Comparison of ENCODE assay signal across 12 mouse cellular contexts in the genomic region with DNA sequence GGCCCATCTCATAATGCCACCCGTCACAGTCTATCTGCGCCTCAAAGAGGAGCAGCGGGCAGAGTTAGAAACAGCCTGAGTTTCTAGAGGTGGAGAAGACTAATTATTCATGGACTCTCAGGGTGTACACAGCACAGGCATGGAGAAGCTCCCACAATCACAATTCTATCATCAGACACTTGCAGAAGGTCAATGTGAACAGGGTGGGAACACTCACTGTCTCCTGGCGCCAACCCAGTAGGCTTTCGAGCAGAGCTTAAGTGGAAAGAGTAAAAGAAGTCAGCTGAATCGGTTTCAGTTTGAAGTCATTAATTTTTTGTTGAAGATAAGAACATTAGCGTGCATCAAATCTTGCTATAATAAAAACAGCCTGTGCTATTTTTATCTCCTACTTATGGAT. TPM values are rescaled to one million over a fixed set of nuclear protein-coding genes. Genes with fewer than 3 reads are reported as not detected.
A peak's percentile ranks its signal among the peaks of the same experiment; 100 is the strongest.
DNase-seq lines count a peak whose midpoint lies in the region; ATAC-seq lines count a peak whose summit lies in the region.
"Had no signal": no experiment of that assay in that cellular context is flagged by ENCODE, and none has a peak within 500 bp of the region (broad histone marks: within the 10 kb centered on the region; RNA-seq: fewer than 3 reads in every experiment).

No protein-coding gene starts in this region.

- H3K9me3 ChIP-seq in intestine, embryonic 15.5 days = no peaks in the 10 kb centered on the region
- H3K9me3 ChIP-seq in intestine, embryonic 16.5 days (ENCODE audit: control insufficient read depth, low read length) = no peaks in the 10 kb centered on the region
- no peaks in the 10 kb centered on the region for H3K9me3 ChIP-seq in heart, embryonic 16.5 days (replicated peaks; ENCODE audit: control insufficient read depth, low read length)

- no peaks in the 10 kb centered on the region for H3K27me3 ChIP-seq in intestine, embryonic 15.5 days (replicated peaks)
- no peaks in the 10 kb centered on the region for H3K27me3 ChIP-seq in intestine, embryonic 16.5 days (replicated peaks; ENCODE audit: control insufficient read depth, insufficient read depth, low read length)
- no peaks in the 10 kb centered on the region for H3K27me3 ChIP-seq in heart, embryonic 16.5 days (ENCODE audit: control insufficient read depth, insufficient read depth, low read length)

- H3K4me2 ChIP-seq in intestine, embryonic 15.5 days (replicated peaks) = no peak overlapping the region
- no peak overlapping the region for H3K4me2 ChIP-seq in intestine, embryonic 16.5 days (ENCODE audit: low read depth, low read length)
- peak overlapping the region; percentile 43 for H3K4me2 ChIP-seq in heart, embryonic 16.5 days (ENCODE audit: low read depth, low read length)

- no peaks in the 10 kb centered on the region for H3K36me3 ChIP-seq in intestine, embryonic 15.5 days
- H3K36me3 ChIP-seq in intestine, embryonic 16.5 days (ENCODE audit: control insufficient read depth, insufficient read depth, low read length) = no peaks in the 10 kb centered on the region
- H3K36me3 ChIP-seq in heart, embryonic 16.5 days (ENCODE audit: control insufficient read depth, insufficient read depth) = no peaks in the 10 kb centered on the region

- no peak overlapping the region for H3K4me3 ChIP-seq in intestine, embryonic 15.5 days (replicated peaks)
- no peak overlapping the region for H3K4me3 ChIP-seq in intestine, embryonic 16.5 days (ENCODE audit: low read length)
- H3K4me3 ChIP-seq in heart, embryonic 16.5 days (ENCODE audit: low read length) = no peak overlapping the region

- 71% methylated on average over 7 of the region's 7 CpGs for WGBS in intestine, embryonic 15.5 days
- WGBS in intestine, embryonic 16.5 days = 68% methylated on average over 7 of the region's 7 CpGs
- 52% methylated on average over 7 of the region's 7 CpGs for WGBS in heart, embryonic 16.5 days

- 0 out of 2 replicates have a peak overlapping the region, but pooled peaks have one; percentile 32 for H3K27ac ChIP-seq in intestine, embryonic 15.5 days
- no peak overlapping the region for H3K27ac ChIP-seq in intestine, embryonic 16.5 days (ENCODE audit: low read length)
- peak overlapping the region; percentile 79 for H3K27ac ChIP-seq in heart, embryonic 16.5 days (ENCODE audit: low read length)

- intact Hi-C loops in left cerebral cortex, postnatal 36 days (cut with DNase I) = loop anchor here (5.0 kb wide), 1 partner anchor 34 kb away; no protein-coding TSS in a partner anchor

- H3K9ac ChIP-seq in intestine, embryonic 15.5 days = no peak overlapping the region
- H3K9ac ChIP-seq in intestine, embryonic 16.5 days (ENCODE audit: low read depth, low read length) = no peak overlapping the region
- H3K9ac ChIP-seq in heart, embryonic 16.5 days (ENCODE audit: low read length) = no peak overlapping the region; the same call in 1 of the 2 replicates

- DNase-seq in adrenal gland, postnatal 36 days = peak; percentile 40
- peak; percentile 61 for DNase-seq in lung, postnatal 14 days
- DNase-seq in cerebellum, postnatal 14 days = no peak
- DNase-seq in left cerebral cortex, postnatal 36 days (ENCODE audit: low spot score in 2 of 2) = no peak
- DNase-seq: right cerebral cortex, postnatal 14 days; thymus, postnatal 4 days had no signal

- ATAC-seq in intestine, embryonic 15.5 days = no peak
- no peak for ATAC-seq in intestine, embryonic 16.5 days
- no peak for ATAC-seq in heart, embryonic 16.5 days (replicated peaks; ENCODE audit: extremely low read depth, insufficient read depth, low FRiP score)
- ATAC-seq in megakaryocyte-erythroid progenitor cell, adult 5-6 weeks (replicated peaks; ENCODE audit: low FRiP score, low TSS enrichment, poor library complexity, severe bottlenecking) = no peak

- peaks cover 15% of the 10 kb centered on the region for H3K4me1 ChIP-seq in intestine, embryonic 15.5 days (replicated peaks)
- H3K4me1 ChIP-seq in intestine, embryonic 16.5 days (ENCODE audit: control insufficient read depth, insufficient read depth, low read length) = peaks cover 21% of the 10 kb centered on the region
- H3K4me1 ChIP-seq in heart, embryonic 16.5 days (ENCODE audit: control insufficient read depth, insufficient read depth, low read length) = peaks cover 28% of the 10 kb centered on the region

RNA-seq across cellular contexts. Expression of gene Gm49361, which starts 37.3 kb away (rescaled TPM):
- polyA plus RNA-seq in intestine, embryonic 15.5 days (2015; fragmentation: Nextera tagmentation; extraction: Ambion mirVana) = 0.05 TPM in 1 of 2 replicates, not detected in the other
- not detected in 2 replicates for polyA plus RNA-seq in intestine, embryonic 16.5 days (2015; fragmentation: Nextera tagmentation; extraction: Ambion mirVana)
- total RNA-seq in adrenal gland, postnatal 36 days (2021) = 1 to 10 TPM; 1.9 to 2.2 TPM
- not detected in 2 replicates for polyA plus RNA-seq in heart, embryonic 16.5 days (2015; fragmentation: Nextera tagmentation; extraction: Ambion mirVana)
- total RNA-seq in megakaryocyte-erythroid progenitor cell, adult 5-6 weeks (2014; fragmentation: Nextera tagmentation) = not detected in 2 replicates
- not detected in 2 replicates for total RNA-seq in megakaryocyte-erythroid progenitor cell, adult 5-6 weeks (2017)
- total RNA-seq in left cerebral cortex, postnatal 36 days (2021) = not detected
- total RNA-seq: liver, adult 2 months had no signal
- polyA plus RNA-seq: large intestine, adult 2 months; liver, adult 2 months had no signal

RNA-seq across cellular contexts. Expression of gene Xpo4, which starts 43.4 kb away (rescaled TPM):
- 22.2 and 23.4 TPM in 2 replicates for polyA plus RNA-seq in intestine, embryonic 15.5 days (2015; fragmentation: Nextera tagmentation; extraction: Ambion mirVana)
- polyA plus RNA-seq in intestine, embryonic 16.5 days (2015; fragmentation: Nextera tagmentation; extraction: Ambion mirVana) = 16.1 and 17.0 TPM in 2 replicates
- total RNA-seq in adrenal gland, postnatal 36 days (2021) = 10 to 100 TPM; 32.9 to 33.9 TPM
- 13.0 and 13.7 TPM in 2 replicates for polyA plus RNA-seq in heart, embryonic 16.5 days (2015; fragmentation: Nextera tagmentation; extraction: Ambion mirVana)
- total RNA-seq in megakaryocyte-erythroid progenitor cell, adult 5-6 weeks (2014; fragmentation: Nextera tagmentation) = 48.5 and 56.7 TPM in 2 replicates
- 61.1 and 69.0 TPM in 2 replicates for total RNA-seq in megakaryocyte-erythroid progenitor cell, adult 5-6 weeks (2017)
- total RNA-seq in left cerebral cortex, postnatal 36 days (2021) = 10 to 100 TPM; 11.3 to 14.8 TPM

RNA-seq across cellular contexts. Expression of gene Lats2, which starts 49.6 kb away (rescaled TPM):
- 16.2 and 16.9 TPM in 2 replicates for polyA plus RNA-seq in intestine, embryonic 15.5 days (2015; fragmentation: Nextera tagmentation; extraction: Ambion mirVana)
- 11.5 and 13.4 TPM in 2 replicates for polyA plus RNA-seq in intestine, embryonic 16.5 days (2015; fragmentation: Nextera tagmentation; extraction: Ambion mirVana)
- 10 to 100 TPM; 51.6 to 59.1 TPM for total RNA-seq in adrenal gland, postnatal 36 days (2021)
- polyA plus RNA-seq in heart, embryonic 16.5 days (2015; fragmentation: Nextera tagmentation; extraction: Ambion mirVana) = 19.4 and 24.4 TPM in 2 replicates
- total RNA-seq in megakaryocyte-erythroid progenitor cell, adult 5-6 weeks (2014; fragmentation: Nextera tagmentation) = 6.3 and 11.0 TPM in 2 replicates
- total RNA-seq in megakaryocyte-erythroid progenitor cell, adult 5-6 weeks (2017) = 2.4 and 3.2 TPM in 2 replicates
- 10 to 100 TPM; 17.0 to 20.2 TPM for total RNA-seq in left cerebral cortex, postnatal 36 days (2021)

Comparison
In these comparisons a context has a peak if more than half of its experiments do, and no peak if none do; other contexts are left out.
1. DNase-seq: peak in adrenal gland, postnatal 36 days (2 of 2) and lung, postnatal 14 days (single experiment); none in cerebellum, postnatal 14 days (0 of 2) and left cerebral cortex, postnatal 36 days (0 of 2).